Mouse (Mus musculus) small intestine, adult 2 months (tissue): Measurements from ENCODE around the gene Ppm1l.

Experiments
- CTCF ChIP-seq: fragments of 200-500 bp; IDR thresholded peaks from 2 replicates; pipeline ENCODE4 v1.5.1; 2012; ENCODE audit warnings: low read depth, mild to moderate bottlenecking, control low read depth, inconsistent platforms, low read length, moderate library complexity, mixed read lengths; ENCODE audit not compliant: insufficient replicate concordance, insufficient read length; ENCODE audit errors: extremely low read depth
- POLR2A ChIP-seq: fragments of 200-500 bp; IDR thresholded peaks from 2 replicates; pipeline ENCODE4 v1.6.1; 2012; ENCODE audit warnings: low read depth, mild to moderate bottlenecking, control low read depth, inconsistent platforms, low read length, moderate library complexity

GRCm38 (mm10) chr3:69465751-69466150 lies 149.1 kb downstream of the Ppm1l start:
- no peak for TF ChIP-seq CTCF
- no peak for TF ChIP-seq POLR2A
